Mouse (Mus musculus): ENCODE data around the gene Mapt. TPM values are rescaled to one million over a fixed set of nuclear protein-coding genes. Genes with fewer than 3 reads are reported as not detected.

Mapt gene
- polyA plus RNA-seq, 2 experiments = 0.17 to 0.43 TPM

- Histone ChIP-seq H3K4me2 (ENCODE audit: low read depth) (no peak overlapping the region), H3K9me3 (ENCODE audit: control insufficient read depth, low read length) (no peaks in the 10 kb centered on the region), H3K36me3 (replicated peaks; ENCODE audit: control insufficient read depth, insufficient read depth, low read depth) (peaks cover 3% of the 10 kb centered on the region; the same call in 1 of the 2 replicates), H3K27ac (no peak overlapping the region), H3K9ac (replicated peaks) (no peak overlapping the region), H3K27me3 (ENCODE audit: control insufficient read depth, insufficient read depth, low read length) (no peaks in the 10 kb centered on the region), H3K4me1 (replicated peaks; ENCODE audit: control insufficient read depth in 2 of 2, insufficient read depth in 2 of 2, low read length in 1 of 2) (no peaks in the 10 kb centered on the region), H3K4me3 (ENCODE audit: insufficient read depth in 1 of 2, low read depth in 2 of 2, low read length in 2 of 2) (no peak overlapping the region)
- no peak for ATAC-seq (ENCODE audit: insufficient read depth)
- 80% methylated on average over 3 of the region's 3 CpGs for WGBS (ENCODE audit: insufficient replicate concordance)
- no peak for DNase-seq (ENCODE audit: low read depth in 3 of 3, low spot score in 3 of 3)
- TF ChIP-seq EP300 (IDR thresholded peaks at IDR 0.05; ENCODE audit: low read depth) = no peak
- no peak for TF ChIP-seq CTCF (IDR thresholded peaks at IDR 0.05; ENCODE audit: low read depth)
These were observed 145.1 kb downstream of the Mapt start for GRCm38 (mm10) chr11:104376291-104376690.

- Histone ChIP-seq H3K27me3 (ENCODE audit: control insufficient read depth, insufficient read depth, low read length) (no peaks in the 10 kb centered on the region), H3K9me3 (ENCODE audit: control insufficient read depth, low read length) (no peaks in the 10 kb centered on the region), H3K4me2 (ENCODE audit: low read depth) (no peak overlapping the region), H3K9ac (replicated peaks) (no peak overlapping the region), H3K27ac (no peak overlapping the region), H3K4me3 (ENCODE audit: insufficient read depth in 1 of 2, low read depth in 2 of 2, low read length in 2 of 2) (no peak overlapping the region), H3K36me3 (replicated peaks; ENCODE audit: control insufficient read depth, insufficient read depth, low read depth) (no peaks in the 10 kb centered on the region; the same call in 1 of the 2 replicates), H3K4me1 (replicated peaks; ENCODE audit: control insufficient read depth in 2 of 2, insufficient read depth in 2 of 2, low read length in 1 of 2) (no peaks in the 10 kb centered on the region)
- DNase-seq (ENCODE audit: low read depth in 3 of 3, low spot score in 3 of 3) = peak in 1 of 3 experiments; percentile 6
- WGBS (ENCODE audit: insufficient replicate concordance) = 64% methylated on average over 1 of the region's 1 CpGs
- no peak for ATAC-seq (ENCODE audit: insufficient read depth)
- TF ChIP-seq EP300 (IDR thresholded peaks at IDR 0.05; ENCODE audit: low read depth) (no peak), CTCF (IDR thresholded peaks at IDR 0.05; ENCODE audit: low read depth) (peak; percentile 53)
These were observed 148.4 kb downstream of the Mapt start for GRCm38 (mm10) chr11:104379635-104380034.

Small RNA genes lying within 50 kb of the gene (microRNA-seq; reads per million reads assigned to microRNA genes)
- not detected for gene Gm47310

Other genes with a start within 250 kb of the Mapt start
- not detected in 2 replicates for gene Crhr1, start 98.5 kb upstream of the Mapt start, polyA plus RNA-seq (2012; rRNA removed)
- not detected in 2 replicates for gene Crhr1, start 98.5 kb upstream of the Mapt start, polyA plus RNA-seq (2014; fragmentation: Nextera tagmentation; extraction: Ambion mirVana)
- not detected in 2 replicates for gene Sppl2c, start 45.1 kb upstream of the Mapt start, polyA plus RNA-seq (2012; rRNA removed)
- gene Sppl2c, start 45.1 kb upstream of the Mapt start, polyA plus RNA-seq (2014; fragmentation: Nextera tagmentation; extraction: Ambion mirVana) = not detected in 2 replicates
- gene Kansl1, start 237.5 kb downstream of the Mapt start, polyA plus RNA-seq (2012; rRNA removed) = 12.3 and 13.8 TPM in 2 replicates
- gene Kansl1, start 237.5 kb downstream of the Mapt start, polyA plus RNA-seq (2014; fragmentation: Nextera tagmentation; extraction: Ambion mirVana) = 5.3 and 5.4 TPM in 2 replicates

Measured in liver, embryonic 14.5 days (tissue).